Mouse (Mus musculus): ENCODE results near the gene Zfp39.

DNA sequence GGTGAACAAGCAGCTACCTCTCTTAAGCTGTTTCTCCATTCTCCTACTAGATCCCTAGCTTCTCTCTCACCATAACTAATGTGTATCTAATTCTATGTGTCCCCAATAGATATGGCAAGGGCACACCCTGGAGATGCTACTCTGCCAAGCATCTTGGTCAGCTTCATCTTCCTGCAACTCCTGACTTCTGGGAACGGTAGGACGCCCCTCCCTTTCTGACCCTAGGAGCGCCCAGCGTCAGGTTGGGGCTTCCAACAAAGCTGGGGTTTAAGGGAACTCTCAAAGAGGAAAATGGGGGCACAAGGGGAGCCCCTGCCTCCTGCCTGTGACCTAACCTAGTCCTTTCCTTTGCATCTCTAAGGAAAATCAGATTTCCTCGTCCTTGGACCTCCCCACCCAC is 14.7 kb upstream of the Zfp39 start:
- no peak for TF ChIP-seq CTCF (conservative IDR thresholded peaks at IDR 0.05; ENCODE audit: insufficient read depth, insufficient read length, low read depth, low read length)
- TF ChIP-seq POLR2A (IDR thresholded peaks at IDR 0.05; ENCODE audit: low read depth, low read length): no peak

All from kidney, adult 2 months (tissue).